Mouse (Mus musculus) neutrophil, adult 83 days (primary cell): Measurements from ENCODE around the gene Efna5. TPM values are rescaled to one million over a fixed set of nuclear protein-coding genes. Genes with fewer than 3 reads are reported as not detected.

Experiments
- total RNA-seq, 2 experiments: library from RNA; stranded (reverse); gene quantifications; one replicate each; pipeline ENCODE4 v1.2.4; 2023

The Efna5 gene
- total RNA-seq: under 1 TPM in 1 of 2 experiments, not detected in 1; 0.57 TPM

DNA sequence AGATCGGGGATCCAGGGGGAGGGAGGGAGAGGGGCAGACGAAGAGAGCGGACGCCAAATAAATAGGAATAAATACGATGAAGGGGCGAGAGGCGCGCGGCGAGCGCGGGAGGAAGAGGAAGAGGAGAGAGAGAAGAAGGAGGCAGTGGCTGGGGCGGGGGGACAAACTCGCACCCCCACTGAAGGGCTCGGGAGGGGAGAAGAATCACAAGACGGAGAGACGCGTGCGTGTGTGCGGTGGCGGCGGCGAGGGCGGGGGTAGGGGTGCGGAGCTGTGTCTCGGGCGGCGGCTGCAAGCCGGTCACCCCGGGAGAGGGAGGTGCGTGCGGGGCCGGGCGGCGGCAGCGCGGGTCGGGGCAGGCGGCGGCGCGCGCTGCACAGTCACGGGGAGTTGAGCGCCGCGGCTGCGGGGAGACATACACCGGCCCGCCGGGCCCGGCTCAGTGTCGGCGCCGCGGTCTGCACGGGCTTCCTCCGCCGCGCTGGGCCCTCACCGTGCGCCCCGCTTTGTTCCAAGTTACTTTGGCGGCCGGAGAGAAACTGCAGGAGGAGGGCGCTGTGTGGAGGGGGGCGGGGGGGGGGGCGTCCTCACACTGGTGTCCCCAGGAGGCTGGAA lies at the start of gene Efna5:
Efna5 (minus strand) TSS at position 142 of the 615 bp plus-strand sequence.

